Mouse (Mus musculus) midbrain, embryonic 14.5 days (tissue): ENCODE data around the gene Chit1. TPM values are rescaled to one million over a fixed set of nuclear protein-coding genes. Genes with fewer than 3 reads are reported as not detected.

ENCODE experiments used
- ATAC-seq: fragments of 200-750 bp; cut with Nextera tagmentation; 2 replicates; pipeline ENCODE4 v1.8.0; 2017; ENCODE audit warnings: moderate number of reproducible peaks, moderate library complexity; ENCODE audit not compliant: low FRiP score, low TSS enrichment
- DNase-seq: peaks from one replicate; pipeline ENCODE4 v3.0.0-alpha.2; 2015
- H3K27ac ChIP-seq: fragments of 300-500 bp; sonication (generic); replicated peaks from 2 replicates; pipeline ENCODE4 v1.5.1; 2014; ENCODE audit warnings: mild to moderate bottlenecking, low read depth, low read length, moderate library complexity
- H3K27me3 ChIP-seq: fragments of 300-500 bp; sonication (generic); 2 replicates; pipeline ENCODE4 v1.6.1; 2014; ENCODE audit warnings: low read length, control low read depth, mixed read lengths; ENCODE audit not compliant: control insufficient read depth, insufficient read depth
- H3K36me3 ChIP-seq: fragments of 300-500 bp; sonication (generic); 2 replicates; pipeline ENCODE4 v1.6.1; 2014; ENCODE audit warnings: low read length, control low read depth; ENCODE audit not compliant: control insufficient read depth, insufficient read depth
- H3K4me1 ChIP-seq: fragments of 300-500 bp; sonication (generic); 2 replicates; pipeline ENCODE4 v1.6.1; 2014; ENCODE audit warnings: mild to moderate bottlenecking, antibody characterized with exemption, low read length, control low read depth; ENCODE audit not compliant: control insufficient read depth, insufficient read depth
- H3K4me2 ChIP-seq: fragments of 300-500 bp; sonication (generic); 2 replicates; pipeline ENCODE4 v1.6.1; 2014; ENCODE audit warnings: mild to moderate bottlenecking, low read length, moderate library complexity
- H3K4me3 ChIP-seq: fragments of 300-500 bp; sonication (generic); replicated peaks from 2 replicates; pipeline ENCODE4 v1.5.1; 2014; ENCODE audit warnings: low read depth, low read length
- H3K9ac ChIP-seq: fragments of 300-500 bp; sonication (generic); replicated peaks from 2 replicates; pipeline ENCODE4 v1.6.1; 2014; ENCODE audit warnings: mild to moderate bottlenecking, low read length, moderate library complexity
- H3K9me3 ChIP-seq: fragments of 300-500 bp; sonication (generic); 2 replicates; pipeline ENCODE4 v1.6.1; 2016; ENCODE audit warnings: low read length, control low read depth, mixed read lengths; ENCODE audit not compliant: control insufficient read depth
- WGBS: fragments of 180-500 bp; shearing (Covaris S2); extraction: QIAGEN DNeasy Blood & Tissue Kit; methylation state at CpG from one replicate; pipeline ENCODE4 v1.1.7; 2014; 5-methylcytosine and 5-hydroxymethylcytosine counted together
- polyA plus RNA-seq: library from polyadenylated mRNA; unstranded; fragments of >200 nt; fragmentation: Nextera tagmentation; extraction: Ambion mirVana; gene quantifications from 2 replicates; pipeline ENCODE4 v1.2.1, GENCODE M21; 2014

Chit1 gene
- polyA plus RNA-seq, 1 experiment from 2014 or later: not detected

GRCm38 (mm10) chr1:134122195-134122594 lies 11.2 kb downstream of the Chit1 start:
- Histone ChIP-seq H3K27me3 (no peaks in the 10 kb centered on the region), H3K36me3 (no peaks in the 10 kb centered on the region), H3K4me1 (no peaks in the 10 kb centered on the region), H3K27ac (no peak overlapping the region), H3K9ac (no peak overlapping the region), H3K9me3 (no peaks in the 10 kb centered on the region), H3K4me3 (no peak overlapping the region), H3K4me2 (no peak overlapping the region)
- ATAC-seq (no peak), DNase-seq (peak; percentile 37)
- WGBS: 57% methylated on average over 9 of the region's 9 CpGs

- Histone ChIP-seq H3K27ac (no peak overlapping the region), H3K4me2 (no peak overlapping the region), H3K36me3 (no peaks in the 10 kb centered on the region), H3K9me3 (no peaks in the 10 kb centered on the region), H3K27me3 (no peaks in the 10 kb centered on the region), H3K9ac (no peak overlapping the region), H3K4me1 (no peaks in the 10 kb centered on the region), H3K4me3 (no peak overlapping the region)
- DNase-seq (no peak), ATAC-seq (no peak)
- WGBS: 64% methylated on average over 11 of the region's 11 CpGs
These were observed 22.3 kb downstream of the Chit1 start for GRCm38 (mm10) chr1:134133316-134133715.

GRCm38 (mm10) chr1:134136351-134136750 lies 25.3 kb downstream of the Chit1 start:
- Histone ChIP-seq H3K9me3 (no peaks in the 10 kb centered on the region), H3K4me1 (no peaks in the 10 kb centered on the region), H3K27ac (no peak overlapping the region), H3K4me3 (no peak overlapping the region), H3K4me2 (no peak overlapping the region), H3K9ac (no peak overlapping the region), H3K27me3 (no peaks in the 10 kb centered on the region), H3K36me3 (no peaks in the 10 kb centered on the region)
- 67% methylated on average over 3 of the region's 3 CpGs for WGBS
- DNase-seq (no peak), ATAC-seq (no peak)

DNA sequence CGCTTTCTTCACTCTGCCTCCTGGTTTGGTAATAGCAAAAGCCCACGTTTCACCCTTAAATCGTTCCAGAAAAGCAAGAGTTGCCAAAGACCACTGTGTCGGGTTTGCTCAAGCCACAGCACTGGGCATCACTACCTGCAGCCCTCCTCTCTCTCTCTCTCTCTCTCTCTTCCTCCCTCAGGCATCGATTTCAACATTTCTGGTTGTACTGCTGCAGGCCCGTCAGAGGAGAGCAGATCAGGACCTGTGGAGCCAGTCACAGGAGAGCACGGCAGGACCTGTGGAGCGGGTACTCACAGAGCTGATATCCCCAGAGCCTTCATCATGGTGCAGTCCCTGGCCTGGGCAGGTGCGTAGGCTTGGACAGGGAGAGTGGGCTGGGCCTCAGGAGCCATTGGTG lies 27.4 kb downstream of the Chit1 start:
- Histone ChIP-seq H3K9me3 (no peaks in the 10 kb centered on the region), H3K4me3 (no peak overlapping the region), H3K4me2 (no peak overlapping the region), H3K27me3 (no peaks in the 10 kb centered on the region), H3K36me3 (no peaks in the 10 kb centered on the region), H3K27ac (no peak overlapping the region), H3K9ac (no peak overlapping the region), H3K4me1 (peaks cover 11% of the 10 kb centered on the region)
- DNase-seq: no peak
- 87% methylated on average over 9 of the region's 9 CpGs for WGBS
- ATAC-seq: no peak

- DNase-seq: peak; percentile 75
- Histone ChIP-seq H3K36me3 (no peaks in the 10 kb centered on the region), H3K4me2 (no peak overlapping the region), H3K9me3 (no peaks in the 10 kb centered on the region), H3K27me3 (no peaks in the 10 kb centered on the region), H3K4me3 (no peak overlapping the region), H3K9ac (no peak overlapping the region), H3K27ac (peak overlapping the region; percentile 64), H3K4me1 (peaks cover 14% of the 10 kb centered on the region)
- 21% methylated on average over 4 of the region's 4 CpGs for WGBS
- peak; percentile 17; the same call in 1 of the 2 replicates for ATAC-seq
These were observed 31.3 kb downstream of the Chit1 start for GRCm38 (mm10) chr1:134142363-134142794.

DNA sequence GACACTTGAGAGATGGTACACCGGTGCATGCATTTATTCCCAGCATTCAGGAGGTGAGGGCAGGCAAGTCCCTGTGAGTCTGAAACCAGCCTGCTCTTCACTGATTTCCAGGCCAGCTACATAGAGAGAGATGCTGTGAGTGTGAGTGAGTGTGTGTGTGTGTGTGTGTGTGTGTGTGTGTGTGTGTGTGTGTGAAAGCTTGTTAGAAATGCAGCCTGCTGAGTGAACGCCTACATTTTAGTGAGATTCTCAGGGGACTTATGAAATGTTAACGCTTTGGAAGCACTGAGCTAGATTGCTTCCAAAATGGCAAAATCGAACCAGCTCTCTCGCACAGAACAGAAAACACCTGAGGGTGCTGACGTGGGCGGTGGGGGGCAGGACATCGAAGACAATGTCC lies 35.0 kb downstream of the Chit1 start:
- H3K4me2 ChIP-seq: no peak overlapping the region
- H3K27me3 ChIP-seq: no peaks in the 10 kb centered on the region
- DNase-seq (peak; percentile 3), ATAC-seq (no peak)
- no peak overlapping the region for H3K9ac ChIP-seq
- H3K4me3 ChIP-seq: no peak overlapping the region
- WGBS: 78% methylated on average over 8 of the region's 8 CpGs
- peaks cover 14% of the 10 kb centered on the region for H3K4me1 ChIP-seq
- no peak overlapping the region for H3K27ac ChIP-seq
- no peaks in the 10 kb centered on the region for H3K9me3 ChIP-seq
- no peaks in the 10 kb centered on the region for H3K36me3 ChIP-seq

DNA sequence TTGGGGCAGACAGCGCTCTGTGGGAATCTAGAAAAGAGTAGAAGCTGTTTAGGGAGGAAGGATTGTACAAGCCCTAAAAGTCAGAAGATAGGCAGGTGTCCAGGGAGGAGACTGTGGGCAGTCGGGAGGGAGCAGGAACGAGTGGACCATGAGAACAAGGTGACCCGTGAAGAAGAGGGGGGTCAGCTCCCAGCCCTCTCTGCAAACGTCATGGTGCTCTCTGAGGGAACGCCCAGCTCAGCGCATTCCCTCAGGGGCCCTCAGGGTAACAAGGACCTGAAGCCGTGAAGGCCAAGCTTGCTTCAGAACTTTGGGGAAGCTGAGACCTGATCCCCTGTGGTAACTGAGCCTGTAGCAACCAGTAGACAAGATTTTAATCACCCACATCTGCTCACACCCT lies 39.0 kb downstream of the Chit1 start:
- Histone ChIP-seq H3K27me3 (no peaks in the 10 kb centered on the region), H3K4me1 (no peaks in the 10 kb centered on the region), H3K4me3 (no peak overlapping the region), H3K9ac (no peak overlapping the region), H3K36me3 (no peaks in the 10 kb centered on the region), H3K9me3 (no peaks in the 10 kb centered on the region), H3K4me2 (no peak overlapping the region), H3K27ac (no peak overlapping the region)
- ATAC-seq (no peak), DNase-seq (no peak)
- WGBS: 64% methylated on average over 8 of the region's 8 CpGs

GRCm38 (mm10) chr1:134150745-134151144 lies 39.7 kb downstream of the Chit1 start:
- no peaks in the 10 kb centered on the region for H3K36me3 ChIP-seq
- H3K4me2 ChIP-seq: no peak overlapping the region
- DNase-seq (no peak), ATAC-seq (no peak)
- 95% methylated on average over 9 of the region's 9 CpGs for WGBS
- no peak overlapping the region for H3K9ac ChIP-seq
- no peaks in the 10 kb centered on the region for H3K9me3 ChIP-seq
- no peaks in the 10 kb centered on the region for H3K27me3 ChIP-seq
- no peak overlapping the region for H3K4me3 ChIP-seq
- H3K4me1 ChIP-seq: no peaks in the 10 kb centered on the region
- no peak overlapping the region for H3K27ac ChIP-seq

DNA sequence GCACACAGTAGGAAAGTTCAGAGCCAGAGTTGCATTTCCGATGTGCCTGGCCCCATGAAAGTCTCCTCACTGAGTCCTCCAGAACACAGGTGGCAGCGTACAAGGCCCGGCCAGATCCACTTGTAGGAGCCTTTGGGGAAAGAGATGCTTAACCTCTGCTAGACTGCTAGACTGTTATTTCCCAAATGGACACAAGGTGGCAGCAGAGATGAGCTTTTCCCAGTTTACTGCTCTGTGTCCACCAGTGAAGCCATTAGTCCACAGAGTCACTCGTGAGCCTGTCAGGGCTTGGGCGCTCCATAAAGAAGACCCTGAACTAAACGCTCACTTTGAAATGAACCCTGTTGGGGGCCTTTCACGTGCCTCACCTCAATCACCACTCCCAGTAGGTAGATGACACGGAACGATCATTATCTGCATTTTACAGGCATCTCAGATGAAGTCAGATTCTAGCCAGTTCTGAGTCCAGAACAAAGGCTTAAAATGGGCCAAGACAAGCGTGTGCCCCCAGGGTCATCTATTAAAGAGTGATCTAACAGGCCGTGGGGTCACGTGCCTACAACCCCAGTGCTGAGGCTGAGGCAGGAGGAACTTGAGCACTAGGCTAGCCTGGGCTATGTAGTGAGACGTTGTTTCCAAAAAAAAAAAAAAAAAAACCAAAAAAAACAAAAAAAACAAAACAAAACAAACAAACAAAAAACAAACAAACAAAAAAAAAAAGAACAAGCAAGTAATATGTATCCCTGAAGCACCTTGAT lies 40.8 kb downstream of the Chit1 start:
- Histone ChIP-seq H3K27me3 (no peaks in the 10 kb centered on the region), H3K27ac (no peak overlapping the region), H3K4me1 (no peaks in the 10 kb centered on the region), H3K4me3 (no peak overlapping the region), H3K9me3 (no peaks in the 10 kb centered on the region), H3K9ac (no peak overlapping the region), H3K36me3 (no peaks in the 10 kb centered on the region), H3K4me2 (no peak overlapping the region)
- DNase-seq (peak; percentile 94), ATAC-seq (peak; percentile 53; the same call in 1 of the 2 replicates)
- 32% methylated on average over 13 of the region's 13 CpGs for WGBS
